Mouse (Mus musculus) Muller cell, postnatal 12 days (primary cell): Measurements from ENCODE around the gene Olfr520.
"Not testable (repeated sequence)": the region's sequence is repeated elsewhere in the genome, so short reads cannot be mapped to it uniquely, and the experiment has no call there.

ENCODE experiments used
- DNase-seq: peaks from one replicate; pipeline ENCODE4 v3.0.0-alpha.2; 2015; ENCODE audit errors: inconsistent ontology term

Gene Olfr520

GRCm38 (mm10) chr7:99711166-99711565 lies 18.9 kb upstream of the Olfr520 start, which contains the start of gene Slco2b1:
Gene Slco2b1 (minus strand): TSS chr7:99711340.
- no peak for DNase-seq

GRCm38 (mm10) chr7:99712431-99712830 lies 17.6 kb upstream of the Olfr520 start:
- DNase-seq: no peak

- no peak for DNase-seq
These were observed 13.5 kb upstream of the Olfr520 start for GRCm38 (mm10) chr7:99716536-99716935.

GRCm38 (mm10) chr7:99734612-99735011 lies 4.5 kb downstream of the Olfr520 start:
- DNase-seq: no peak

GRCm38 (mm10) chr7:99735491-99735890 lies 5.4 kb downstream of the Olfr520 start:
- DNase-seq: not testable (repeated sequence)

- peak; percentile 22 for DNase-seq
These were observed 9.2 kb downstream of the Olfr520 start for GRCm38 (mm10) chr7:99739276-99739675.

- DNase-seq: no peak
These were observed 33.1 kb downstream of the Olfr520 start, which contains the start of gene Olfr521 for GRCm38 (mm10) chr7:99763207-99763606. Gene Olfr521 (plus strand): TSS chr7:99763507.

- DNase-seq: no peak
These were observed 51.3 kb downstream of the Olfr520 start for GRCm38 (mm10) chr7:99781385-99781784.

GRCm38 (mm10) chr7:99781916-99782315 lies 51.8 kb downstream of the Olfr520 start:
- DNase-seq: no peak

- no peak for DNase-seq
These were observed 53.3 kb downstream of the Olfr520 start for GRCm38 (mm10) chr7:99783421-99783820.

- no peak for DNase-seq
These were observed 55.5 kb downstream of the Olfr520 start for GRCm38 (mm10) chr7:99785553-99785952.
